Mouse (Mus musculus): ENCODE measurements around the gene Cilp. TPM values are rescaled to one million over a fixed set of nuclear protein-coding genes. Genes with fewer than 3 reads are reported as not detected.

Cilp gene
- polyA plus RNA-seq, 1 experiment from 2014 or later, result 0.18 TPM

GRCm38 (mm10) chr9:65243249-65243648 lies 21.7 kb upstream of the Cilp start:
- no peaks in the 10 kb centered on the region for H3K27me3 ChIP-seq (replicated peaks; ENCODE audit: control insufficient read depth, insufficient read depth, low read length)
- no peaks in the 10 kb centered on the region for H3K36me3 ChIP-seq (ENCODE audit: control insufficient read depth, insufficient read depth)
- H3K27ac ChIP-seq (ENCODE audit: low read length), result no peak overlapping the region
- no peak overlapping the region for H3K4me3 ChIP-seq (replicated peaks; ENCODE audit: low read length)
- no peak overlapping the region for H3K4me2 ChIP-seq (ENCODE audit: low read length)
- no peaks in the 10 kb centered on the region for H3K4me1 ChIP-seq (replicated peaks; ENCODE audit: control insufficient read depth, insufficient read depth, low read length)
- WGBS, result 61% methylated on average over 4 of the region's 4 CpGs
- H3K9ac ChIP-seq (replicated peaks; ENCODE audit: low read depth, low read length), result no peak overlapping the region
- ATAC-seq, result no peak
- H3K9me3 ChIP-seq (ENCODE audit: control insufficient read depth, low read length), result no peaks in the 10 kb centered on the region

GRCm38 (mm10) chr9:65244036-65244806 lies 20.8 kb upstream of the Cilp start:
- Histone ChIP-seq H3K36me3 (ENCODE audit: control insufficient read depth, insufficient read depth) (no peaks in the 10 kb centered on the region), H3K4me1 (replicated peaks; ENCODE audit: control insufficient read depth, insufficient read depth, low read length) (no peaks in the 10 kb centered on the region), H3K27me3 (replicated peaks; ENCODE audit: control insufficient read depth, insufficient read depth, low read length) (no peaks in the 10 kb centered on the region), H3K27ac (ENCODE audit: low read length) (no peak overlapping the region), H3K9me3 (ENCODE audit: control insufficient read depth, low read length) (no peaks in the 10 kb centered on the region), H3K9ac (replicated peaks; ENCODE audit: low read depth, low read length) (no peak overlapping the region), H3K4me3 (replicated peaks; ENCODE audit: low read length) (no peak overlapping the region), H3K4me2 (ENCODE audit: low read length) (no peak overlapping the region)
- no peak for ATAC-seq
- 67% methylated on average over 9 of the region's 9 CpGs for WGBS

- Histone ChIP-seq H3K27me3 (replicated peaks; ENCODE audit: control insufficient read depth, insufficient read depth, low read length) (no peaks in the 10 kb centered on the region), H3K4me3 (replicated peaks; ENCODE audit: low read length) (no peak overlapping the region), H3K4me1 (replicated peaks; ENCODE audit: control insufficient read depth, insufficient read depth, low read length) (no peaks in the 10 kb centered on the region), H3K36me3 (ENCODE audit: control insufficient read depth, insufficient read depth) (no peaks in the 10 kb centered on the region), H3K9me3 (ENCODE audit: control insufficient read depth, low read length) (no peaks in the 10 kb centered on the region), H3K27ac (ENCODE audit: low read length) (no peak overlapping the region), H3K4me2 (ENCODE audit: low read length) (no peak overlapping the region), H3K9ac (replicated peaks; ENCODE audit: low read depth, low read length) (no peak overlapping the region)
- ATAC-seq, result no peak
- 80% methylated on average over 16 of the region's 16 CpGs for WGBS
Observed at GRCm38 (mm10) chr9:65247502-65248376, 17.2 kb upstream of the Cilp start.

DNA sequence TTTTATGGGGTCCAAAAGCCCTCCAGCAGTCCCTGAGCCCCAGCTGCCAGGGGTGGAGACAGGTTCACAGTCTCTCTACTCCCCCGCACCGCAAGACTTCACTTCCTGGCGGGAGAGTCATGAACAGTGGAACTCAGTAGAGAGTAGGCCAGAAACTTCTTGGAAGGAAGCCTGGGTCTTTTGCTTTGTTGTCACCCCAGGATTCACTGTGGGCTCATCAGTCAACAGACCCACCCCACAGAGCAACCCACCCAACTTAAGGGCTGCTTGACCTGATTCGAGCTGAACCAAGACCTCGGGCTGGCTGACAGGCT lies 16.6 kb upstream of the Cilp start:
- H3K4me2 ChIP-seq (ENCODE audit: low read length), result no peak overlapping the region
- H3K9ac ChIP-seq (replicated peaks; ENCODE audit: low read depth, low read length), result no peak overlapping the region
- no peak overlapping the region for H3K4me3 ChIP-seq (replicated peaks; ENCODE audit: low read length)
- ATAC-seq, result no peak
- H3K27ac ChIP-seq (ENCODE audit: low read length), result no peak overlapping the region
- H3K9me3 ChIP-seq (ENCODE audit: control insufficient read depth, low read length), result no peaks in the 10 kb centered on the region
- H3K27me3 ChIP-seq (replicated peaks; ENCODE audit: control insufficient read depth, insufficient read depth, low read length), result no peaks in the 10 kb centered on the region
- H3K36me3 ChIP-seq (ENCODE audit: control insufficient read depth, insufficient read depth), result no peaks in the 10 kb centered on the region
- WGBS, result 85% methylated on average over 5 of the region's 5 CpGs
- no peaks in the 10 kb centered on the region for H3K4me1 ChIP-seq (replicated peaks; ENCODE audit: control insufficient read depth, insufficient read depth, low read length)

- H3K9me3 ChIP-seq (ENCODE audit: control insufficient read depth, low read length), result no peaks in the 10 kb centered on the region
- no peak overlapping the region for H3K4me3 ChIP-seq (replicated peaks; ENCODE audit: low read length)
- no peaks in the 10 kb centered on the region for H3K27me3 ChIP-seq (replicated peaks; ENCODE audit: control insufficient read depth, insufficient read depth, low read length)
- WGBS, result 86% methylated on average over 3 of the region's 3 CpGs
- H3K27ac ChIP-seq (ENCODE audit: low read length), result no peak overlapping the region
- no peaks in the 10 kb centered on the region for H3K36me3 ChIP-seq (ENCODE audit: control insufficient read depth, insufficient read depth)
- ATAC-seq, result no peak
- H3K4me2 ChIP-seq (ENCODE audit: low read length), result no peak overlapping the region
- H3K4me1 ChIP-seq (replicated peaks; ENCODE audit: control insufficient read depth, insufficient read depth, low read length), result no peaks in the 10 kb centered on the region
- H3K9ac ChIP-seq (replicated peaks; ENCODE audit: low read depth, low read length), result no peak overlapping the region
Observed at GRCm38 (mm10) chr9:65252026-65252425, 13.0 kb upstream of the Cilp start.

- no peaks in the 10 kb centered on the region for H3K9me3 ChIP-seq (ENCODE audit: control insufficient read depth, low read length)
- H3K4me1 ChIP-seq (replicated peaks; ENCODE audit: control insufficient read depth, insufficient read depth, low read length), result no peaks in the 10 kb centered on the region
- ATAC-seq, result no peak
- H3K4me3 ChIP-seq (replicated peaks; ENCODE audit: low read length), result no peak overlapping the region
- H3K9ac ChIP-seq (replicated peaks; ENCODE audit: low read depth, low read length), result no peak overlapping the region
- H3K36me3 ChIP-seq (ENCODE audit: control insufficient read depth, insufficient read depth), result no peaks in the 10 kb centered on the region
- no peak overlapping the region for H3K4me2 ChIP-seq (ENCODE audit: low read length)
- H3K27me3 ChIP-seq (replicated peaks; ENCODE audit: control insufficient read depth, insufficient read depth, low read length), result no peaks in the 10 kb centered on the region
- 74% methylated on average over 11 of the region's 11 CpGs for WGBS
- H3K27ac ChIP-seq (ENCODE audit: low read length), result no peak overlapping the region
Observed at GRCm38 (mm10) chr9:65255906-65256600, 8.9 kb upstream of the Cilp start.

DNA sequence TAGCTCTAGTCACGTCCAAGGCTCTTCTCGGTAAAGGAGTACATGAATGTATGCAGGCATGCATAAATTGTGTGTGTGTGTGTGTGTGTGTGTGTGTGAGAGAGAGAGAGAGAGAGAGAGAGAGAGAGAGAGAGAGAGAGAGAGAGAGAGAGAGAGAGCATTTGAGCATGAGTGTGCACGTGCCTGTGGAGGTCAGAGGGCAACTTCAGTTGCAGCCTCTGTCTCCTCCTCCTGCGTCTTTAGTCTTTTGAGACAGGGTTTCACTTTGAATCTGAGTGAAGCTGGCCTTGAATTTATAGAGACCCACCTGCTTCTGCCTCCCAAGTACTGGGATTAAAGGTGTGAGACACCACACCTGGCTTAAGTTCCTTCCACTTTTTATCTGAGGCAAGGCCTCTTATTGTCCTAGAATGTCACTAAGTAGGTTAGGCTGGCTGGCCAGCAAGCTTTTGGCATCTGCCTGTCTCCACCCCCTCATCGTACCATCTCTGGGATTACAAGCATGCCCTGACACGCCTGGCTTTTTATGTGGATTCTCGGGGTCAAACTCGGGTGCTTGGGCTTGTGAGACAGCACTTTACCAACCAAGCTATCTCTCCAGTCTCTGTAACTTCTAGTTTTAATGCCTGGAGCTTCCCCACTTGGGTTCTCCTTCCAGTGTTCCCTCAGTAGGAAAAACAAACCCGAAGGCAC lies 7.6 kb upstream of the Cilp start:
- 70% methylated on average over 9 of the region's 9 CpGs for WGBS

DNA sequence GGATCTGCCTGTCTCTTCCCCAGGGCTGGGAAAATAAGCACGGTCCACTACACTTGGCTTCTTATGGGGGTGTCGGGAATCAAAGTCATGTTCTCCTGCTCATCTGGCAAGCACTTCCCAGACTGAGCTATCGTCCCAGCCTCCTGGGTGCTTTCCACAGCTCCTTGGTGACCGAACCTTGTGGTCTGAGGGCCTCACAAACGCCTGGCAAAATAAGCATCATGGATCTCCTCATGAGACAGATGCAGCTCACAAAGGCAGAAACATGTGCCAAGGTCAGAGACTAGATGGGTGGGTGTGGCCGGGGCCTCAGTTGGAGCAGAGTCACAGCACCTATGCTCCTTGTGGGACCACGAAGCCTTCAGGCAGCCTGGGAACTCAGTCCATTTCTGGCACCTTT lies 5.6 kb upstream of the Cilp start:
- H3K4me2 ChIP-seq (ENCODE audit: low read length), result no peak overlapping the region
- 82% methylated on average over 7 of the region's 7 CpGs for WGBS
- no peak overlapping the region for H3K27ac ChIP-seq (ENCODE audit: low read length)
- H3K4me3 ChIP-seq (replicated peaks; ENCODE audit: low read length), result no peak overlapping the region
- no peak overlapping the region for H3K9ac ChIP-seq (replicated peaks; ENCODE audit: low read depth, low read length)
- no peak for ATAC-seq
- no peaks in the 10 kb centered on the region for H3K9me3 ChIP-seq (ENCODE audit: control insufficient read depth, low read length)
- H3K27me3 ChIP-seq (replicated peaks; ENCODE audit: control insufficient read depth, insufficient read depth, low read length), result no peaks in the 10 kb centered on the region
- H3K4me1 ChIP-seq (replicated peaks; ENCODE audit: control insufficient read depth, insufficient read depth, low read length), result no peaks in the 10 kb centered on the region
- no peaks in the 10 kb centered on the region for H3K36me3 ChIP-seq (ENCODE audit: control insufficient read depth, insufficient read depth)

More for the DNA sequence above, 7.6 kb upstream of the Cilp start:
- Histone ChIP-seq H3K4me3 (replicated peaks; ENCODE audit: low read length) (no peak overlapping the region), H3K4me1 (replicated peaks; ENCODE audit: control insufficient read depth, insufficient read depth, low read length) (no peaks in the 10 kb centered on the region), H3K27me3 (replicated peaks; ENCODE audit: control insufficient read depth, insufficient read depth, low read length) (no peaks in the 10 kb centered on the region), H3K4me2 (ENCODE audit: low read length) (no peak overlapping the region), H3K9me3 (ENCODE audit: control insufficient read depth, low read length) (no peaks in the 10 kb centered on the region), H3K36me3 (ENCODE audit: control insufficient read depth, insufficient read depth) (no peaks in the 10 kb centered on the region), H3K9ac (replicated peaks; ENCODE audit: low read depth, low read length) (no peak overlapping the region), H3K27ac (ENCODE audit: low read length) (no peak overlapping the region)
- no peak for ATAC-seq

All from forebrain, embryonic 16.5 days (tissue).